Mouse (Mus musculus): ENCODE data around the gene Capn15. TPM values are rescaled to one million over a fixed set of nuclear protein-coding genes. Genes with fewer than 3 reads are reported as not detected.

The Capn15 gene
- polyA plus RNA-seq, 1 experiment from 2014 or later = 15.3 TPM

DNA sequence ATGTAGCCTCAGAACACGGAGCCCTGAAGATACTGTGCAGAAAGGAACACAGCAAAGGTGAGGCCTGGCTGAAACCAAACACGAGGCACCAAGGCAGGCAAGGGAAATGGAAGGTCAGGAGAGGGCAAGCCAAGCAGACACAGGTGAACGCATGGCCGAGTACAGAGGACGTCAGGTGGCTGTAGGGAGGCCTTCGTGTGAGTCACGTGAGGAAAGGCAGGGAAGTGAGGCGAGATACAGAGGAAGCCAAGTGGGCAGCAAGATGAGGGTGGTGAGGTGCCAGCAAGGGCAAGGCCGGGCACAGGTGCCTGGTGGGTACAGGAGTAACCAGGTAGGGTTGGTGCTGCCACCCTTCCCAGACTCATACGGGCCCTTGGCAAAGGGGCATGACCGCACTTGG is 12.8 kb upstream of the Capn15 start:
- no peak for DNase-seq (ENCODE audit: low spot score)

DNA sequence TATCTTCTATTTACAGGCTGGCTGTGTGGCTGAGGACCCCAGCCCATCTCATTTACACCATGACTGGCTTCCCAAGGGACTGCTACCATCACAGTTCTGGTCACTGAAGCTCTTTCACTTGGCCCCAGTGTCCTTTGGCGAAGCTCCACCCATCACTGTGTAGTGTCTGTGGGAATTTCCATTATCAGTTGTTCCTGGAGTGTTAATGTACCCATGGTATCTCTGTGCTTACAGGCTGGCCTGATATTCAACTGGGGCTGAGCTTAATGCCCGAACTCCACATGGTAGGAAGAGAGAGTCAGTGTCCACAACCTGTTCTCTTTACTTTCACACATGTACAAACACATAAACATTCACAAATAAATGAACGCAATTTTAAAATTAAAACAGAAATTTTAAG is 7.9 kb upstream of the Capn15 start:
- no peak for DNase-seq (ENCODE audit: low spot score)

DNA sequence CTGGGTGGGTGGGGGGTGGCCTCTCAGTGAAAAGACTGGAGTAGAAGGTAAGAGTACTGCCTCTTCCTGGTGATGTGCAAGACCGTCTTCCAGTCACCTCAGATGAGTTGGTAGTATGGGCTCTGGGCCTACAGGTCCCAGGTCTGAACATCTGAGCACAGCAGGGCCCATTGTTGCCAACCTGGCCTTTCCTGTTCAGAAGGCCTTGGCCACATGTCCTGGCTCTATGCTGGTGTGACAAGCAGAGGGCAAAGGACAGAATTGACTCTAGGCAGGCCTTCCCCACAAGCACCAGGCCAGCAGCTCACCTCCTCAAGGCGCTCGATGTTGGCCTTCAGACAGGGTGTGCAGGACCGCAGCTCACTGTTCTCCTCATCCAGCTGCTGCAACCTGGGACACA is 6.7 kb upstream of the Capn15 start:
- DNase-seq (ENCODE audit: low spot score) = no peak

DNA sequence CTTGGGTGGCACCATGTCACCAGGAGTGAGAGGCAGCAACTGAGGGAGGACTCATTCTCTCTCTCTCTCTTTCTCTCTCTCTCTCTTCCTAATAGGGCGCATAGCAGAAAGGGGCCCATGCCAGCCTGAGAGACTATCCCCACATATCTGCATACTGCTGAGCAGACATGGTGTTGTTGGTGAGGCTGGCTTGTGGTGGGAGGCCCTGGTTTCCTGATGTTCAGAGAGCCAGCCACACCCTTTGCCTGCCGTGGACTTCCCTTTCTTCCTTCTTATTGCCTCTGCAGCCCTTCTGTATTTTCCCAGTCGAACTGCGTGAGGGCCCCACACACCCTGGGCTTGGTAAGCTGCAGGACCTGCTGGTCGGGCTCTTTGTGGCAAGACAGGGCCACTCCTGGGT is 4.7 kb upstream of the Capn15 start:
- DNase-seq (ENCODE audit: low spot score) = no peak

DNA sequence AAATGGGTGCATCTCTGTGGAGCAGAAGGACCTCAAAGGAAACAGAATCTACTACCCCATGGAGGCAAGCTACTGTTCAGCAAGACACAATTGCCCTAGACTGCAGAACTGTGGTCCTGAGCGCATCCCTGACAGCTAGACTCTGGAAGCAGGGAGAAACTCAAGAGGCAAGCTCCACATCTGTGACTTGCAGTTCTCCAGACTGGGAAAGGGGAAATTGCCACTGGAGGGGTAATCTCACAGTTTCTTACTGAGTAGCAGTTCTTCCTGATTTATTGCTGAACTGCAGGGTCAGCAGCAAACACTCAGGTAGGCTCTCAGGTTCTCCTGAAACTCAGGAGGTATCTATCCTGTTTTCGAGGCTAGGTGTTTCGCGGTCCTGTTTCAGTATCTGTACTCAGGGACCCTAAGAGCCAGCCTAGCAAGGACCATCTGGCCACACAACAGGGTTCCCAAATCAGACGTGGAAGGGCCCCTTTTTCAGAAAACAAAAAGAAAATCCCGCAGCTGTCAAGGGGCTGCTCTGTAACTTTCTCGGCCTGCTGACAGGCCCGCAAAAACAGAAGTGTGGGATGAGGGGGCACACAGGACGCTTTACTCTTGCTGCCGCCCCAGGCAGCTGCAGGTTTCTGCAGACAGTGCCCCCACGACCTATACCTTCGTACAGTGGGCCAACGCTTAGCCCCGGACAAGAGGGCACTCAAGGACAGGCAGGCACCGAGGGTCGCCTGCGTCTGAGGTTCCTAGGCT is 865 bp downstream of the Capn15 start:
- DNase-seq (ENCODE audit: low spot score) = peak; percentile 28

DNA sequence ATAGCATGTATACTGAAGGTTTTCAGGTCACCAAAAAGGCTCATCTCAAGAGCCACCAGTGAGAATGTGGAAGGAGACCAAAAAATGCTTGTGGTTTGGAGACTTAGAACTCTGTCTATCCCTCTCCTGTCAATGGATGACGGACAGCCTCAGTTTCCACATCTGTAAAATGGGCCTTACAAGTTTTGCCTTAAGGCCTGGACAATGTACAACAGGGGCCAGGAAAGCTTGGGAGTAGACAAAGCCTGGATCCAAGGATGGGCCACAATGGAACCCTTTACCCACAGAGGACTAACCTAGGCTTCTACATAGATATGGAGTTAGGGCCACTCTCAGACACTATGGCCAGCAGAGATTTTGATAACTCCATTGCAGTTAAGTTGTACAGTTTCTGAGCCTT is 1.5 kb downstream of the Capn15 start:
- DNase-seq (ENCODE audit: low spot score) = no peak

DNA sequence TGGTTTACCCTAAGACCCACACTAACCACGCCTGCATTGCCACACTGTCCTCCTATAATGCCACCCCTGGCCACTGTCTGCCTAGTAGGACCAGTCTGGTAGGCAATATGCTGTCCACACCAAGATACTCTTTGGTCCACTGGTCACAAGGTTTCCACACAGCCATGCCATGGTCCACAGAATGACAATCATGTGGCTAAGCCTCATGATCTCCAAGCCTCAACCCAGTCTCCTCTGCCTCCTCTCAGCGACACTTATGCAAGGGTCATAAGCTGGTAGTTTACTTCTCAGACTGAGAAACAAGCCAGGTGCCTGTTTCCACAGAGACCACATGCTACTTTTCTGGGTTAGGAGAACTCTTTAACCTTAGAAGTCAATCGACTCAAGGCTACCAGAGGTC is 2.7 kb downstream of the Capn15 start:
- no peak for DNase-seq (ENCODE audit: low spot score)

DNA sequence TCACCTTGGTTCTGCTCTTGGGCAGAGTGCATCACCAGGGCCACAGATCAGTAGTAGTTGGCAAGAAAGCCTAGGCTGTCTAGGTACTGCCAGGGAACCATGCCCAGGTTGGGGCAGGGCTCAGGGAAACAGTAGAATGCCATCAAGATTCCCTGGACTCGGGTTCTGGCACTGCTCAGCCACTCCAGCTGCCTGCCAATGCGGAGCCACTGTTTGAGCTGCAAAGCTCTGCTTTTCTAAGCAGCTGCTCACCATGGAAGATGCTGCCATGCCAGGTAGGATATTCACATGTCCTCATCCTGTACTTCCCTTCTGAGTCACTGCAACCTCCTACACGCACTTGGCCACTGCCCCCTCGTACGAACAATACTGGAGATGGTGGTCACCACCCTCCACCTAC is 4.7 kb downstream of the Capn15 start:
- no peak for DNase-seq (ENCODE audit: low spot score)

DNA sequence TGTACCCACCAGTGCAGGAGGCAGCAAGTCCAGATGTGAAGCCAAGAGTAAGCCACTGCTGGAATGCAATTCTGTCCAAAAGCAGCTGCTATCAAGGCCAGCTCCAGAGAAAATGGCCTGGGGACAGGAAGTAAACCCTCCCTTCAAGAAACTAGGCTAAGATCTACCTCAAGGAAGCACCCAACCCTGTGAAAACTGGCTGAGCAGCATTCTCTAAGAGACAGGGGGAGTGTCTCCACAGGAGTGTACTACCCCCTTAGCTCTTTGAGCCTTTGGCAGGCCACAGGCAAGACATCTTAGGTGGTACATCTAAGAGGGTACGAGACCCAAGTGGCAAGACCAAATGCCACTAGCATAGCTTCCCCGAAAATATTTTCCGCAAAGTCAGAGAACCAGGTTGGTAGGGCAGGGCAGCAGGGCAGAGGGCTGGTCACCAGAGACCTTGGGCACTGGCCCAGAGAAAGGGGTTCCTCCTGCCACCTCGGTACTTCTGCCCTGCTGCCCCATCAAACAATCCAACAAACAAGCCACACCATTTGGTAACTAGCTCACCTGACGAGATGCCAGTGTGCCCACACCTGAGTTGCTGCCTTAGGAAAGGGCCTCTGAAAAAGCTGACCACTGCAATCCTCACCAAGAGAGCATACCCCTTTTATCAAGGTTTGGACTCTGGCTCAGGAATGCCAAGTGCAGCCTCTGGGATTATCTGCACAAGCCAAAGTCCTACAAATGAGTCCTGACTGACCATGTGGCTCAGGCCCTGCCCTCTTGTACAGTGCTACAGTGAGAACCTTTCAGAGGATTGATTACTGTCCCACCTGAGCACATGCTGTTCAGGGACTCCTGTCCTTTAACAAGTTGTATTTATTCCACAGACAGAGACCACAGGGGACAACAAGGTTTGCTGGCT is 5.5 kb downstream of the Capn15 start:
- DNase-seq (ENCODE audit: low spot score) = no peak

DNA sequence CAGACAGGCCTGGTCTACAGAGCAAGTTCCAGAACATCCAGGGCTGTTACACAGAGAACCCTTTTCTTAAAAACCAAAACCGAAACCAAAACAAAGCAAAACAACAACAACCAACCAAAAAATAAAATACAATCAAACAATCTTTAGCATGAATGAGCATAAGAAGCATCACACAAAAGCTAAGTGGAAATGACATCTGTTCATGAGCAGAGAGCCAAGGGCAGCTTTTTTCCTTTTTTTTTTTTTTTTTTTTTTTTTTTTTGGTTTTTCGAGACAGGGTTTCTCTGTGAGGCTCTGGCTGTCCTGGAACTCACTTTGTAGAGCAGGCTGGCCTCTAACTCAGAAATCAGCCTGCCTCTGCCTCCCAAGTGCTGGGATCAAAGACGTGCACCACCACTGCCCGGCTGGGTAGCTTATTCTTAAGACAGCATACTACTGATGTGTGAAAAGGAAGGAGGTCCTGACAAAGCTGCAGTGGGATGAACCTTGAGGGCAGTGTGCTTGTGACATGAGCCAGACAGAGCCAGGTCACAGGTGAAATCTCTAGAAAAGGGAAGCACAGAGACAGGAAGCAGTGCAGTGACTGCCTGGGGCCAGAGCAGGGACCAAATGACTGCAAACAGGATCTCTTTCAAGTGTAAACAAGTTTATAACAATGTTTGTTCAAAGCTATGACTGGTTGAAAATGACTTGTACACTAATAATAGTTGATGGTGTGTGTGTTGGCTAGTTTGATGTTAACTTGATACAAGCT is 14.5 kb downstream of the Capn15 start:
- no peak for DNase-seq (ENCODE audit: low spot score)

DNA sequence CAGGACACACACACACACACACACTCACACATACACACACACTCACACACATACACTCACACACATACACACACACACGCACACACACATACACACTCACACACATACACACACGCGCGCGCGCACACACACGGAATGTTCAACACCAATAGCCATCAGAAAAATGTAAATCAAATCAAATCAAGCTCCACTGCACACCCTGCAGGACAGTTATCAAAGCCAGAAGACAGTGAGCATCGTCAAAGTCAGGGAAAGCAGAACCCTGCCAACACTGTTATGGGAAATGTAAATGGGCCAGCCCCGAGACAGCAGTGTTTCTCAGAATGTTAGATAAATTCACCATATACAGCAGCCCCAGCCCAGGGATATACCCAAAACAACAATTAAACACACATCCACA is 15.1 kb downstream of the Capn15 start:
- DNase-seq (ENCODE audit: low spot score) = no peak

DNA sequence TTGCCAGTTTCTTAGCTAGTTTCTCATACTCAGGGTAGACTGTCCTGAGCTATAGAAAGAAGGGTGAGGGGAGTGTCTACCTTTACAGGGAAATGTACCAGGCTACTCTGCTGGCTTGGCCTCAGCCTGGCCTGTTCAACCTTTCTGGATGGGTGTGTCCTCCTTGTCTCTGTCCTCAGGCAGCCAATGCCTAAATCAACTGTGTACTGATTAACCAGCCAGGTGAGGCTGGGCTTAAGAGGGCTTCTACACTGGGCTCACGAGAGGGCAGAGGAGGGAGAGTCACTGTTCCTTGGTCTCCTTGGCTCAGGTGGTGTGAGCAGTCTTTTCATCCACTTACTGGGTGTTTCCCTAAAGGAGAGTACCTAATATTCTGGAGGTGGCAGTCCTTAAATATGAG is 17.4 kb downstream of the Capn15 start:
- no peak for DNase-seq (ENCODE audit: low spot score)

DNA sequence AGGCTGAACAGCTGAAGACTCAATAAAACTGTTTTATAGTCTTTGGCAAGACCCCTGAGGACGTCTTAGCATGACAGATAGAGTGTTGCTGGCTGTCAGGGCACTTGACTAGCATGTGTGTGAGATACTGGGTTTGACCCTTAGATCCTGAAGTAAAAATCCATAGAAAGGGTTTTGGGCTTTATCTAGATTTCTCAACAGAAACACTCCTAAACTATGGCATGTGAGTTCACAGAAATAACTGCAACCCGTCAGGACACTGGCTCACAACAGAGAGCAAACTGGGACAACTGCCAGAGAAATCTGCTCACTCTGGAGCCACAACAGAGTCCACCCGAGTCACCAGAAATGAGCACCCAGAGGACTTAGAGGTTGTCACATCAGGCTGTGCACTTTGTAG is 17.9 kb downstream of the Capn15 start:
- no peak for DNase-seq (ENCODE audit: low spot score)

DNA sequence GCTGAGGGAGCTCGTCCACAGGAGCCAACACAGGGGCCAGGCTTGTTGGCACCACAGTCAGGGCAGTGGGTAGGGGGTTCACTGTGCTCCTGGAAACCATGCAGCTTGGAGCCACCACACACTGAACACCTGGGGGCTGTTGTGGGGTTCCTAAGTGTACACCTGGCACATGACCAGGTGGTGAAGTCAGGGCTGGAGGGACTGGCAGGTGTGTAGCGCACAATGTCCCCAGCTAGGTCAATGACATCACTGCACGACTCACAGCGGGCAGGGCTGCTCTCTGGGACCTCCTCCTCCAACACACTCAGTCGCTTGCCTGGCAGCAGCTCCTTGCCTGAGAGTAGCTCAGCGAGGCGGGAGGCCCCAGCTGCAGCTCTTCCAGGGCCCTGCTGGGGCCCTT is 21.3 kb downstream of the Capn15 start:
- no peak for DNase-seq (ENCODE audit: low spot score)

DNA sequence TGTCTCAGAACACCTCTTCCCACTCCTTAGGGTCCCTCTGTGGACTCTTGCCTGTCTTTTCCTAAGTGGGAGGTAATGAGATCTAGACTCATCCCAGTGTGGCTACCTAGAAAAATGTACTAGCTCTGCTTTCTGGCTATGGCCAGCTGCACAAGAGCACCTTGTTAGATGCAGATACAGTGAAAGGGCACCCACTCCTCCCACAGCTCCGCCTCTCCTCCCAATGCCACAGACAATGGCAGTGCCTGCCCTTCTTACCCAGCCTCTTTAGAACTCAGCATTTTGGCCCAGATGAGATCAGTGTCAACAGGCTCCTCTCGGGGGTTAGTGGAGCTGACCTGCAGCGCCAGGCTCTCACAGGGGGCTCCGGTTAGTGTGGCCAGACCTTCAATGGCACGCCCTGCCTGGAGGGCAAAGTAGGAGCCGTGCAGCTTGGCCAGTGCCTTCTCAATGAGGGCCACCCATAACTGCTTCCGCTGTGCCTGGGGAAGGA is 23.1 kb downstream of the Capn15 start:
- DNase-seq (ENCODE audit: low spot score) = no peak

DNA sequence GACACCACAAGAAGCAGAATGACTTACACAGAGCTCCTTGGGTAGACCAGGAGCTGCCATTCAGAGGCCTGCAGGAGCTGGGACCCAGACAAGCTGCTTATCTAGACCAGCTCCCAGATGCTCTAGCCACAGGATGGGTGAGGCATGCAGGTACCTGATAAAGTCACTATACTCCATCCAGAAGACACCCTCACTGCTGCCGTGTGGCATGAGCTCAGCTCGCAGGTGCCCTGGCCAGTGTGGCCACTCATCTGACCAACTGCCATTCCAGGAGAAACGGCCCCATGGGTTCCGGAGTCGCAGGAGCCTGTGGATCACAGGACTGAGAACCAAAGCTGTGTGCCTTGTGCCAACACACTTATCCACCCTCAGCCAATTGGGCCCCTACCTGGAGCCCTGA is 24.0 kb downstream of the Capn15 start:
- DNase-seq (ENCODE audit: low spot score) = no peak

DNA sequence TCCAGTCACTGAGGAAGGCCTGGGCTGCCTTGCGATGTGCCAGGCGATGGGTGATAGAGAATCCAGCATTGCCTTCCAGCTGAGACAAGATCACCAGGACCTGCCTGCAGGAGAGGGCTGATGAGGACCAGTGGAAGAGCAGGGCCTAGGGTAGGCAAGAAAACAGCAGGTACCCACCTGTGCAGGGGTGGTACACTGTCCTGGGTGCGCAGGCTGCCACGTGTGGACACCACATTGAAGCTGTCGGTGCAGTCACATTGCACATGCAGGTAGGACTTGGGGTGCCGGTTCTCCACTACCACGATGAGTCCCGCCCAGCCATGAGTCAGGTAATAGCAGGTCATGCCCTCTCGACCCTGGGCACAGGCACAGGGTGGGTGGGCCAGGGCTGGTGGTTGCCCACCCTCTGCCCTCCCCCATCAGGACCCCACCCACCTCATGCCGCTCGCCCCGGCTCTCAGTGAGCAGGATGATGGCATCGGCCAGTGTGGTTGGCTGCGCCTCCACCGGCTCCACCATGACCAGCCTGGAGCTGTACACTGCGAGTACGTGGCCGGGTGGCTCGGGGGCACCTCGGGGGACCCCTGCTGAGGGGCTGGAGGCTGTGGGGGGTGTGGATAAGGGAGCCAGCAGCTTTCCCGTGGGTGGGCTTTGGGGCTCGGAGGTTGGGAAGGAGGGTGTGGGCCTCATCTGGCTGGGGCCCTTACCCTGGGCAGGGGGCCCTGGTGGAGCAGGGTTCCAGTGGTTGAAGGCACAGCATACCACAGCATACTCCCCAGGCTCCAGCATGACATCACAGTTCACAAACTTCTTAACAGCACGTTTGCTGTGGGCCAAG is 25.7 kb downstream of the Capn15 start:
- no peak for DNase-seq (ENCODE audit: low spot score)

DNA sequence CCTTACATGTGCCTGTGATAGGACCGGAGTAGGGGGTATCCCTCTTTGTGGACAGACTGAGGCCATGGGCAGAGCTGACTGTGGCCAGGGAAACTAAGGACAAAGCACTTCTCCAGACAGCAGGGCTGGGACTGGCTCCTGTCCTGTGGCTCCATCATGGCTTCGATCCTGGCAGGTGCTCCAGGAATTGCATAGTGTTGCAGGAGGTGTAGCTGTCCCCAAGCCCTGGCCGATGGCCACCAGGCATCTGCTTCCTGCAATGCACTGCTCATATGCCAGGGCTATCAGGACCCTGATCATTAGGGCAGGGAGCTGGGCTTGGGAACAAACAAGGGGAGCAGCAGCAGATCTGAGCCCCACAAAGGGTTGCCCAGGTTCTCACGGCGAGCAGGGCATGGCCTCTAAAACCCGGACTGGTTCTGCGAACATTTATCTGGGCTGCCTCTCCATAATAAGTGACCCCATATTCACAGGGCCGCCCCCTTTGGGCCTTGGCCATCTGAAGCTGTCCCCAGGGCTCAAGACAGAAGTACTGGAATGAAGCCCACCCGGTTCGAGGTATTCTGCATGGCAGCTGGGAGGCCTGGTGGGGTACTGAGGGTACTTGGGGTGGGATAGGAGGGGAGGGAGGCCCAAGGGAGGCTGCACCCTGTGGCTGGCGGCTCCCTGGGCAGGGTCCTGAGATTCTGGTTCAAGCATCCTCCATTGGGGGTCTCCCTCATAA is 26.7 kb downstream of the Capn15 start:
- DNase-seq (ENCODE audit: low spot score) = no peak

DNA sequence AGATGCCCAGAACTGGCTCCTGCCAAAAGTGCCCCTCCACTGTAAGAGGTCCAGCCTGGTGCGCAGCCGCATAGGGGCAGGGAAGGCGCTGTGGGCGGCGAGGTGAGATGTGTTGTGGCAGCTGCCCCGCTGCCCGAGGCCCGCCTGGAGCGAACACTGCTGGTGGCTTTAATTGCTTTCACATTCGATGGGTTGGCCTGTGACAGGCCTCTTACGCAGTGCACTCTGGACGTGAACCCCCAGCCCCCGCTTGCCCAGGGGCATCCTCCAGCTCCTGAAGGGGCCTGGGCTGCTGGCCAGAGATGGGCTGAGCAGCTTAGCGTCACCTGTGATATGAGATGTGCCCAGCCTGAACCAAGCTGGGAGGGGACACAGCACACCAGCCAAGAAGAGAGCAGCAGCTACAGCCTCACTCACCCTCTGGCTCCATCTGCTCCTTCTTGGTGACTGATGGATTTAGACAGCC is 28.0 kb downstream of the Capn15 start:
- DNase-seq (ENCODE audit: low spot score) = no peak

DNA sequence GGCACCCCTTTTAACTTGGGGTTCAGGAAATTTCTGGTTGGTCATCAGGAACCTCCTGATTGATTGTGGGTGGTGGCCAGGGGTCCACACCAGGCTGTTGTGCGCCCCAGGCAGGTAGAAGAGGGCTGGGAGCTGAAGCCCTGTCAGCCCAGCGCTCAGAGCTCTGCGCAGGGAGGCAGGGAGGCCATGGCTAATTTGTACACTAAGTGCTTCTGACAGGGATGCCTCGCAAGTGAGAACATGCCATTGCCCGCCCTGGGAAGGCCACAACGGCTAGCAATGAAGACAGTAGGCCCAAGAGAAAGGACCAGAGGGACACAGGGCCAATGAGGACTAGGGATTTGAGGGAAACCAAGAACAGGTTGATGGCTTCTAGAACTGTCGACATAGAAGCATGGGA is 29.0 kb downstream of the Capn15 start:
- no peak for DNase-seq (ENCODE audit: low spot score)
